Mouse (Mus musculus): ENCODE data around the gene Ambra1.

Ambra1 gene

GRCm38 (mm10) chr2:91962864-91963401 lies 233.0 kb downstream of the Ambra1 start:
- DNase-seq, result peak in 1 of 2 experiments; percentile 35

GRCm38 (mm10) chr2:91963443-91963932 lies 233.6 kb downstream of the Ambra1 start:
- peak; percentile 95 to 96 for DNase-seq

DNA sequence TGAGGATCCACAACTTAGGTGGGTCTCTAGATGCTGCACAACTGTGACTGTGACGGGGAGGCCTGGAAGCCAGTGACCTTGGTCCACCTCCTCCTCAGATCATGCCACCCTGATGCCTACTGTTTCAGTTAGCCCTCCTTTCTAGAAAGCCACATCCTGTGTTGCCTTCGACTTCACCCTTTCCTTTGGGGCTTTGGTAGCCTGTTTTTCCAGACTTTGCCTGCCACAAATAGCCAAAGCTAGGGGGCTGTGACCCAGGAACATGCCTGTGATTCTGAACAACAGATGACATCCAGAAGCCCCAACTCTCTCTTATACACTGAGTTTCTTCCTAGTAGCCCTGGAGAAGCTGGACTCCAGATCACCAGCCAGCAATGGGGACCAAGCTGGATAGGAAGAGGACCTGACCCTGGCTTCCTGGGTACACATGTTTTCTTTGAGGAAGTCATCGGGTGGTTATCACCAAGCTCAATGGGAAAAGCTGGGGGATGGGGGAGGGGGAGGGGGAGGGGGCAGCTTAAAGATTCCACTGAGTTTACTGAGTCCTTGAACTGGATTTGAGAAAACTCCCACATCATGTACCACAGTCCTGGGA lies 234.8 kb downstream of the Ambra1 start:
- DNase-seq, result no peak

DNA sequence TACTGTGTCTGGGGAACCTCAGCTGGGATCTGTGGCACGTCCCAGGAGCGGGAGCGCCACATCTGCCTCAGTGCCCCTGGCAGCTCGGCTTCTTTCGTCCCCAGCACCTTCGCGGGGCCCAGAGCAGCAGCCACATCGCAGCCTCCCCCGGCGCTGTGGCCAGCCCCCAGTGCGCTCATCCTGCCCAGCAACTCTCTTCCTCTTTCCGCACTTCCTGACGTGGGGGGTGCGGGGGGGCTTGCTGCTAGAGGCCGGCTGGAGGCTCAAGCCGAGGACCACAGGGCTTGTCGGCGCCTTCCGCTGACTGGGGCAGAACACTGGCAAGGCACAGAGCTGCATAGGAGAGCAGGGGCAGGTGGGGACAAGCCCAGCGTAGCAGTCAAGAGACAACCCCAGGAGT lies 235.5 kb downstream of the Ambra1 start:
- peak; percentile 83 to 88 for DNase-seq

DNA sequence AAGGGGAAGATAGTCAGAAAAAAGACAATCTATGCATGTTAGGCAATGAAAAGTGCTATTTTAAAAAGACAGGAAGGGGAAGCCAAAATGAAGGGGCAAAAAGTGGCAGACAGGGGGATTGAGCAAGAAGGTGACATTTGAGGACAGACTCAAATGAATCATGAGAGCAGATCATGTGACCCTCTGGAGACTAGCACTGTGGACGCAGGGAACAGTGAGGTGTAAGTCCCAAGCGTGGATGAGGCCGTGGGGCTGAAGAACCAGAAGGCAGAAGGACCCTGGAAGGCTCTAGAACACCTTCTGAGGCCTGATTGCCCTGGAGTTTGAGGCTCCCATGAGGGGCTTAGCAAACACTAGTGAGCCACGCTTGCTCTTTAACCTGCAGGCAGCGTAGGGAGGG lies 236.4 kb downstream of the Ambra1 start:
- no peak for DNase-seq

GRCm38 (mm10) chr2:91967962-91968361 lies 238.0 kb downstream of the Ambra1 start:
- peak; percentile 68 to 81 for DNase-seq
